Mouse (Mus musculus) limb, embryonic 10.5 days (tissue): ENCODE data around the gene Olfr30. TPM values are rescaled to one million over a fixed set of nuclear protein-coding genes. Genes with fewer than 3 reads are reported as not detected.

ENCODE experiments used
- polyA plus RNA-seq: library from polyadenylated mRNA; unstranded; fragments of >200 nt; fragmentation: Nextera tagmentation; extraction: Ambion mirVana; gene quantifications from 2 replicates; pipeline ENCODE4 v1.2.1, GENCODE M21; 2016

The Olfr30 gene
- polyA plus RNA-seq, 1 experiment from 2014 or later = not detected

Other genes starting within 250 kb of the Olfr30 start
- gene 4930438A08Rik, start 187.5 kb downstream of the Olfr30 start, polyA plus RNA-seq = not detected in 2 replicates
- gene Zfp692, start 155.2 kb downstream of the Olfr30 start, polyA plus RNA-seq = 24.0 and 26.7 TPM in 2 replicates
- gene Zfp672, start 131.9 kb downstream of the Olfr30 start, polyA plus RNA-seq = 22.1 and 25.7 TPM in 2 replicates
- gene Sh3bp5l, start 131.5 kb downstream of the Olfr30 start, polyA plus RNA-seq = 35.2 and 37.7 TPM in 2 replicates
- not detected in 2 replicates for gene Lypd8, start 83.2 kb downstream of the Olfr30 start, polyA plus RNA-seq
- gene 1810065E05Rik, start 41.2 kb downstream of the Olfr30 start, polyA plus RNA-seq = not detected in 2 replicates
- gene Gm12253, start 29.7 kb downstream of the Olfr30 start, polyA plus RNA-seq = not detected in 2 replicates
- not detected in 2 replicates for gene Lypd9, start 9.3 kb downstream of the Olfr30 start, polyA plus RNA-seq
- gene Olfr332, start 30.3 kb upstream of the Olfr30 start, polyA plus RNA-seq = not detected in 2 replicates
- gene Olfr331, start 40.3 kb upstream of the Olfr30 start, polyA plus RNA-seq = not detected in 2 replicates
- gene Olfr330, start 72.6 kb upstream of the Olfr30 start, polyA plus RNA-seq = not detected in 2 replicates
- not detected in 2 replicates for gene Olfr329-ps, start 84.2 kb upstream of the Olfr30 start, polyA plus RNA-seq
- gene Olfr328, start 93.4 kb upstream of the Olfr30 start, polyA plus RNA-seq = 0.05 TPM in 1 of 2 replicates, not detected in the other
- not detected in 2 replicates for gene Olfr224, start 108.3 kb upstream of the Olfr30 start, polyA plus RNA-seq
- gene Olfr325, start 115.5 kb upstream of the Olfr30 start, polyA plus RNA-seq = not detected in 2 replicates
- gene Olfr324, start 132.8 kb upstream of the Olfr30 start, polyA plus RNA-seq = not detected in 2 replicates
- not detected in 2 replicates for gene 2210407C18Rik, start 153.8 kb upstream of the Olfr30 start, polyA plus RNA-seq
- gene Olfr323, start 168.2 kb upstream of the Olfr30 start, polyA plus RNA-seq = not detected in 2 replicates
- 0.29 and 0.30 TPM in 2 replicates for gene Trim58, start 178.2 kb upstream of the Olfr30 start, polyA plus RNA-seq
- not detected in 2 replicates for gene Olfr322, start 196.5 kb upstream of the Olfr30 start, polyA plus RNA-seq
- not detected in 2 replicates for gene Olfr320, start 218.8 kb upstream of the Olfr30 start, polyA plus RNA-seq
- gene Olfr319, start 236.9 kb upstream of the Olfr30 start, polyA plus RNA-seq = not detected in 2 replicates